Mouse (Mus musculus) right cerebral cortex, adult 2 months (tissue): ENCODE measurements at regions not wholly inside any gene's neighbourhood (a gene's known extent, or its start where the extent isn't known, plus 50 kb on each side); places are given as distances from the start of the nearest gene placed in this dataset.

Experiments used
- DNase-seq, 2 experiments: peaks; one replicate each; pipeline ENCODE4 v3.0.0; 2021 to 2022; ENCODE audit warnings: low spot score in 2 of 2

GRCm38 (mm10) chr9:99800076-99800475 lies 75.9 kb downstream of the Sox14 start:
- DNase-seq = peak in 1 of 2 experiments; percentile 8

GRCm38 (mm10) chr9:99799387-99800021 lies 76.5 kb downstream of the Sox14 start:
- peak; percentile 8 for DNase-seq

GRCm38 (mm10) chr9:99797066-99797770 lies 78.8 kb downstream of the Sox14 start:
- DNase-seq = no peak

GRCm38 (mm10) chr9:99792700-99793099 lies 75.6 kb upstream of the Cldn18 start:
- no peak for DNase-seq

- no peak for DNase-seq
These were observed 69.8 kb upstream of the Cldn18 start for GRCm38 (mm10) chr9:99786864-99787263.

- no peak for DNase-seq
These were observed 66.1 kb upstream of the Cldn18 start for GRCm38 (mm10) chr9:99783156-99783555.

GRCm38 (mm10) chr9:99782364-99783119 lies 65.5 kb upstream of the Cldn18 start:
- no peak for DNase-seq

- DNase-seq = no peak
These were observed 61.8 kb upstream of the Cldn18 start for GRCm38 (mm10) chr9:99778871-99779270.

- no peak for DNase-seq
These were observed 53.6 kb upstream of the Cldn18 start for GRCm38 (mm10) chr9:99770696-99771095.
